Comparison of ENCODE assay signal across 12 mouse cellular contexts in genomic region chr12:8306910-8307309, GRCm38 (mm10). TPM values are rescaled to one million over a fixed set of nuclear protein-coding genes. Genes with fewer than 3 reads are reported as not detected.
DNase-seq lines count a peak whose midpoint lies in the region; ATAC-seq and TF ChIP-seq lines count a peak whose summit lies in the region.
"Had no signal": no experiment of that assay in that cellular context is flagged by ENCODE, and none has a peak within 500 bp of the region (broad histone marks: within the 10 kb centered on the region; RNA-seq: fewer than 3 reads in every experiment).

No protein-coding gene starts in this region.

- no peak overlapping the region for H3K4me3 ChIP-seq in gastrocnemius, adult 2 months
- H3K4me3 ChIP-seq in liver, embryonic 11.5 days (ENCODE audit: low read depth, low read length), result no peak overlapping the region
- H3K4me3 ChIP-seq in kidney, embryonic 16.5 days (ENCODE audit: low read length), result no peak overlapping the region
- H3K4me3 ChIP-seq: stomach, embryonic 15.5 days had no signal

- no peaks in the 10 kb centered on the region for H3K36me3 ChIP-seq in liver, embryonic 11.5 days (ENCODE audit: control insufficient read depth, insufficient read depth, low read length)
- H3K36me3 ChIP-seq in kidney, embryonic 16.5 days (ENCODE audit: insufficient read depth, low read length), result no peaks in the 10 kb centered on the region
- H3K36me3 ChIP-seq: stomach, embryonic 15.5 days had no signal

- 69% methylated on average over 1 of the region's 1 CpGs for WGBS in liver, embryonic 11.5 days
- WGBS in kidney, embryonic 16.5 days, result 63% methylated on average over 1 of the region's 1 CpGs

- TF ChIP-seq CTCF in gastrocnemius, adult 2 months (IDR thresholded peaks at IDR 0.05), result no peak

- peak; percentile 15 for DNase-seq in gastrocnemius, adult 2 months
- DNase-seq in gastrocnemius, postnatal 36 days, result no peak
- peak; percentile 25 for DNase-seq in retina, postnatal 1 day
- DNase-seq in retina, embryonic 14.5 days (ENCODE audit: low spot score), result no peak
- no peak for DNase-seq in liver, embryonic 11.5 days (ENCODE audit: low spot score)
- DNase-seq in left cerebral cortex, adult 11 months (ENCODE audit: low spot score), result no peak
- DNase-seq in frontal cortex, adult 2 months (ENCODE audit: extremely low spot score in 1 of 2, low spot score in 1 of 2), result no peak

- no peaks in the 10 kb centered on the region for H3K9me3 ChIP-seq in liver, embryonic 11.5 days (ENCODE audit: control insufficient read depth, low read length)
- H3K9me3 ChIP-seq in kidney, embryonic 16.5 days (ENCODE audit: low read length), result no peaks in the 10 kb centered on the region
- H3K9me3 ChIP-seq: stomach, embryonic 15.5 days had no signal

- H3K27ac ChIP-seq in gastrocnemius, adult 2 months, result no peak overlapping the region
- H3K27ac ChIP-seq in liver, embryonic 11.5 days (ENCODE audit: low read depth, low read length), result no peak overlapping the region
- no peak overlapping the region for H3K27ac ChIP-seq in kidney, embryonic 16.5 days (ENCODE audit: low read length)
- H3K27ac ChIP-seq: macrophage; stomach, embryonic 15.5 days had no signal

- ATAC-seq in liver, embryonic 11.5 days (replicated peaks; ENCODE audit: low FRiP score), result peak; percentile 39; the same call in 1 of the 2 replicates
- no peak for ATAC-seq in kidney, embryonic 16.5 days (ENCODE audit: low FRiP score, low TSS enrichment)

- H3K27me3 ChIP-seq in liver, embryonic 11.5 days (replicated peaks; ENCODE audit: control insufficient read depth, insufficient read depth, low read length), result peaks cover 64% of the 10 kb centered on the region
- peaks cover 56% of the 10 kb centered on the region for H3K27me3 ChIP-seq in kidney, embryonic 16.5 days (ENCODE audit: insufficient read depth, low read length)

- intact Hi-C loops in gastrocnemius, adult 2 months (cut with DNase I), result loop anchor here (2.0 kb wide), 2 partner anchors 248 to 316 kb away; no protein-coding TSS in a partner anchor
- intact Hi-C loops in gastrocnemius, postnatal 36 days (cut with DNase I), result loop anchor here (2.0 to 5.0 kb wide), 2 partner anchors 248 to 315 kb away; no protein-coding TSS in a partner anchor

- H3K4me1 ChIP-seq in liver, embryonic 11.5 days (replicated peaks; ENCODE audit: control insufficient read depth, insufficient read depth, low read length), result no peaks in the 10 kb centered on the region
- peaks cover 12% of the 10 kb centered on the region for H3K4me1 ChIP-seq in kidney, embryonic 16.5 days (ENCODE audit: insufficient read depth, low read length)

- no peak overlapping the region for H3K9ac ChIP-seq in liver, embryonic 11.5 days (ENCODE audit: low read depth, low read length)
- H3K9ac ChIP-seq in kidney, embryonic 16.5 days (replicated peaks; ENCODE audit: low read length), result no peak overlapping the region
- H3K9ac ChIP-seq: stomach, embryonic 15.5 days had no signal

- no peak overlapping the region for H3K4me2 ChIP-seq in liver, embryonic 11.5 days
- H3K4me2 ChIP-seq in kidney, embryonic 16.5 days (replicated peaks; ENCODE audit: low read depth, low read length), result no peak overlapping the region
- H3K4me2 ChIP-seq: stomach, embryonic 15.5 days had no signal

RNA-seq across cellular contexts. Expression of gene Gdf7, which starts 5.2 kb away (rescaled TPM):
- total RNA-seq in gastrocnemius, adult 2 months (2021), result not detected
- not detected for total RNA-seq in gastrocnemius, postnatal 36 days (2021)
- polyA plus RNA-seq in liver, embryonic 11.5 days (2014; fragmentation: Nextera tagmentation; extraction: Ambion mirVana), result not detected in 2 replicates
- 0.08 and 0.26 TPM in 2 replicates for polyA plus RNA-seq in frontal cortex, adult 2 months (2012; rRNA removed)
- 1.0 and 1.1 TPM in 2 replicates for polyA plus RNA-seq in kidney, embryonic 16.5 days (2015; fragmentation: Nextera tagmentation; extraction: Ambion mirVana)
- total RNA-seq: gastrocnemius, postnatal 14 days; hematopoietic stem cell, adult 5-6 weeks had no signal
- polyA plus RNA-seq: macrophage; stomach, embryonic 15.5 days had no signal

RNA-seq across cellular contexts. Expression of gene Hs1bp3, which starts 6.3 kb away (rescaled TPM):
- total RNA-seq in gastrocnemius, adult 2 months (2021), result 1 to 10 TPM; 6.1 to 7.7 TPM
- total RNA-seq in gastrocnemius, postnatal 36 days (2021), result 1 to 10 TPM; 4.3 to 5.3 TPM
- 8.6 and 8.8 TPM in 2 replicates for polyA plus RNA-seq in liver, embryonic 11.5 days (2014; fragmentation: Nextera tagmentation; extraction: Ambion mirVana)
- polyA plus RNA-seq in frontal cortex, adult 2 months (2012; rRNA removed), result 12.8 and 13.5 TPM in 2 replicates
- 20.0 and 20.8 TPM in 2 replicates for polyA plus RNA-seq in kidney, embryonic 16.5 days (2015; fragmentation: Nextera tagmentation; extraction: Ambion mirVana)

Comparison
In these comparisons a context has a peak if more than half of its experiments do, and no peak if none do; other contexts are left out.
1. DNase-seq: peak in gastrocnemius, adult 2 months (single experiment) and retina, postnatal 1 day (single experiment); none in gastrocnemius, postnatal 36 days (0 of 2), retina, embryonic 14.5 days (single experiment), liver, embryonic 11.5 days (single experiment), left cerebral cortex, adult 11 months (single experiment) and frontal cortex, adult 2 months (0 of 2).